Mouse (Mus musculus) T-helper 17 cell (primary cell): ENCODE results near the gene Enox1.

Source experiments
- in situ Hi-C, 2 experiments: fragments of 300-600 bp; cut with MboI, MseI; formaldehyde crosslinking; loops; 1 replicate in 1 of 2; 2 replicates in 1 of 2; pipeline ENCODE4 v1.15.1; 2025; ENCODE audit warnings: high pct_unique_total_duplicates in 2 of 2

The Enox1 gene

DNA sequence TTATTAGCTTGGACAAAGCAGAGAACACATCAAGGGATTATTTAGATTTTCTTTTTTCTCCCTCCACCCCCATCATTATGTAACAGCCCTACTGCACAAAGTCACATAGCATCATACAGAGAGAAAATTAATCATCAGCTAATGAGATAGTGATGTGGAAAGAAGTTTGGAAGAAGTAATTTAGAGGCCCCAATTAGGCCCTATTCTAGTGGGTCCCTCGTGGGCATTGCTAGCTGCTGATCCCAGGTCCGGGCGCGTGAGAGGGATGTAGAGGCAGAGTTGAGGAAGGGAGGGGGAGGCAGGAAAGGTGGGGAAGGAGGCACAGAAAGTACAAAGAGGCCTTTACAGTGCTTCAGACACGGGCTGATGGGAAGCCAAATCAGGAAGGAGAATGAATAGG, 407.4 kb downstream of the Enox1 start:
- in situ Hi-C loops, result no loop called here

DNA sequence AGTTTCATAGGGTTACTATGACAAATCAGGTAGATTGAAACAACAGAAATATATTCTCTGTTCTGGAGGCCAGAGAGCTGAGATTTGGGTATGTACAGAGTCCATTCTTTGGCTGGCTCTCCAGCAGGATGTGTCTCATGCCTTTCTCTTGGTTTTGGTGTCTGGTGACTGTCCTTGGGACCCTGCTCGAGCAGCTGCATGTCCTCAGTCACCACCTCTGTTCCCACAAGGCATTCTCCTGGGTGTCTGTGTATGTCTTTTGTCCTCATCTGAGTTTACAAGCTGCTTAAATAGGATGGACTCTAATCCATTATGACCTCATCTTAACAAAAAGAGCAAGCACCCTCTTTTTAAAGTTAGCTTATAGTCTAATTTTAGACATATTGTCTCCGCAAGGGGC, 410.6 kb downstream of the Enox1 start:
- in situ Hi-C loops, result no loop called here

DNA sequence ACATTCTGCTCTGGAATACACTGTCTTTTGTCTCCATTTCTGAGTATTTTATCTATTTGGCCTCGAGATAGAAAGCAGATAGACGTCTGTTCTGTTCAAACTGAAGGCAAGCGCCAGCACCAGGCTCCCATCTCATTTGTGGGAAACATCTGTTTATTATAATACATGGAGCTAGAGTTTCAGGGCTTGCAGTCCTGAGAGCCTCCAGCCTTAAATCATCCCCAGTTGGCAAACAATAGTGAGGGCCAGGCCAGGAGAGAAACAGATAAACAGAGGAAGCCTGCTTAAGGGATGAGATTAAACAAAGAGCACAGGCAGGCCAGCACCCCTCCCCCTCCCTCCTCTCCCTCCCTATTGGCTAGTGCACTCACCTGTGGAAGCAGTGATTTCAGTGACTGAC, 417.9 kb downstream of the Enox1 start:
- in situ Hi-C loops, result no loop called here

- in situ Hi-C loops, result no loop called here
Measured at GRCm38 (mm10) chr14:77576411-77576810, 419.8 kb downstream of the Enox1 start.

- in situ Hi-C loops, result no loop called here
Measured at GRCm38 (mm10) chr14:77577481-77578251, 421.1 kb downstream of the Enox1 start.

DNA sequence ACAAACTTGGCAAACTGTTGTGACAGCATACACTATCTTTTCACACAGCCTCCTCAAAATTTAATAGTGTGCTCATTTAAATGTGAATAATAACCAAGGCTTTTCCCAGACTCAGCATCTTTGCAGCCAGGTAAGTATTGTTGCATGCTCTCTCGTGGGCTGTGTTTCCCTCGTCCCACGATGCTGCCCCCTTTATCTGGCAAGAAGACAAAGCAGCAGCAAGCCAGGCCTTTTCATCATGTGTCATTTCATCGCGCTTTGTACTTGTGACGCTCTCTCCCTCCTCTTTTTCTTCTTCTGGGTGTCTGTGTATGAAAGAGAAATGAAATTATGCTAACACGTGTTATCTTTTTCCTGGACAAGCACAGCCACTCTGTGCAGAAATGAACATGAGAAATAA, 421.8 kb downstream of the Enox1 start:
- in situ Hi-C loops, result no loop called here

DNA sequence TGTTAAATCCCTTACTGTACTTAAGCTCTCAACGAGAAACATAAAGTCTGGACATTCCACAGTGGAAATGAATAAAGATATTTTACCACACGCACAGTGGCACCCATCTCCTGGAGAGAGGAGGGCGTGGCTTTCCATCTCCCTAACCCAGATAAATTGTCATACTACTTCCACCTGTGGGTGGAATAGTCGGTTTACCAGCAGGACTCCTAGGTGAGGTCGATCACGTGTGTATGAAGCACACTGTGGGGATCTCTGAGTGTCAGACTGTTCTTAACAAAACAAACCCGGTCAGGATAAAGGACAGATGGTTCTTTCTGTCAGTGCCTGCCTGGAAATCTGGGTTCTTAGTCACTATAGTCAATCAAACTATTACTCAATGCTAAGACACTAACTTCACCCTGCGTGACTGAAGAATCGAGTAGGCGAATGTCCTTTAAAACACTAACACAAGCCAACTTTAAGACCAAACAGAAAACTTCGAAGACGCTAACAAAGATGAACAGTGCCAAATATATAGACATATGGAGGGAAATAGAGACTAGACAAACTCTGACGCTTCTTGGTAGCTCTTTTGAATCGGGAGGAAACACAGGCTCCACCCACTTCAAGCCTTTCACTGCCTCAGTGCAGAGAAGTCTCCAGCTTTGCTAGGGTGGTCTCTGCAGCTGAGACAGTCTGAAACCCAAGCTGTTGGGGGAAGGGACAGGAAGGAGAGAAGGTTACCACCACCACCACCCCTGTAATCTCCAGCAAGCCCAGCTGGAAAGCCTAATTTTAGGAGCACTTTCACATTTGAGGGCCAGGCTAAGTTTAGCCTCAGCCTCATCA, 423.8 kb downstream of the Enox1 start:
- in situ Hi-C loops, result no loop called here

DNA sequence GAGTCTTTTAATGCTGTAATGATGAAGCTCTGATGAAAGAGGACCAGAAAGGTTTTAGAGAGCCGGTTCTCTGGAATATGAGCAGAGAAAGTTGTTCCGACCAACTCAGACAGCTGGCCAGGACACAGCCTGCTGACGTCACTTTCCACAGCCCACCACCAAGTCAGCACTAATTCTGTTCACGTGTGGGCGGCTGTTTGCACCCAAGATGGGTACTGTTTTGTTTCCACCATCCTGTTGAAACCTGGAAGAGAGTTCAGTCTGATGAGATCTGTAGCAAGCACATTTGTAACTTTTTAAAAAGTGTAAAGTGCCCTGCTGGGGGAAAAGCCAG, 424.3 kb downstream of the Enox1 start:
- in situ Hi-C loops, result no loop called here

DNA sequence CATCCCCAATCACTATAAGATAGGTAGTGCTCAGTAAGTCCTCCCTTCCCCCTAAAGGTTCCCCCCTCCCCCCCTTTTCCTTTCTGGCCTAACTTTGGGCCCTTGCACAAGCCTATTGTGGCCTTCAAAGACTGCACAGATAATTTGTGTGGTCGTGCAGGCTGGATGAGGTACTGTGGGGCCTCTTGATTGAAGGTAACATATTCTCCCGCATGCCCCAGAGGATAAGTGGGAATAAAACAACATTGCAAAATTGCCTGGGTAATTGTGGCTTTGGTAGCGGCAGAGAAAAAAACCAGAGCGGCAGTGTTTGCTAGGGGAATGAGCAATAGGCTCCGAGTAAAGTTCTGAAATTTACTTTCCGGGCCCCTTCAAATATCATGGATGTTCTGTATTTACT, 425.1 kb downstream of the Enox1 start:
- in situ Hi-C loops, result no loop called here

DNA sequence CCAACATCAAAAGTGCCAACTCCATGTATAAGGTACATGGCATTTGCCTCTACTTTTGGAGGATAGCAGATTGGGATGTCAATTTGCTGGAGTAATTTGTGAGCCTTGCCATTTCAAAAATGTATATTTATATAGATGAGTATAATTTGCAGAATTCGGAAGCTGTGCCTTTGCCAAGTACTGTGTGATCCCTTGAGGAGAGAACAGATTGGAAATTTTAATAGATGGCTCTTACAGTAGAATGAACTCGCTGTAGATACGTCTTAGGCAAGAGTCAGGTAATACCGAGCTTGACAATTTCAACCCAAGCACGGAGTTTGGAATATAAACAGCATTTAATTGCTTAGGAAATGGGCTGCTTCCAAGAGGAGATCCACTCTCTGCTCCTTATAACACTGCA, 427.9 kb downstream of the Enox1 start:
- in situ Hi-C loops, result no loop called here

- in situ Hi-C loops, result no loop called here
Measured at GRCm38 (mm10) chr14:77585031-77585800, 428.7 kb downstream of the Enox1 start.

DNA sequence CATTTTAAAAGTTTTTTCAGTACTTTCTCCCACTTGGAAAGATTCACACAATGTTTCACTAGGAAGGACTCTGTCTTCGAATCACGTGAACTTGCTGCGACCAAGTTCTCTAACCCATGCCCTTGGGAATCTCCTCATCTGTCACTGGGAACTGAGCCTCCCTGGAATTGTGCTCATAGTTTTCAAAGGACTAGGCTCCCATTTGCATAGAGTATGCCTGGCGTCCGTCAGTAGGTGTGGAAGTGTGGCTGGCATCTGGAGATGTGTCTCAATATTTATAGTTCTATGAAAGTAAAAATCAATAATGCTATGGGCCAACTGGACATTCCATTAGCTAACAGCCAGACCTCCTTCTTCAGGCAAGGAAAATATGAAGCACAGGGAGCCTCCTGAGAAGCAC, 429.5 kb downstream of the Enox1 start:
- in situ Hi-C loops, result no loop called here

DNA sequence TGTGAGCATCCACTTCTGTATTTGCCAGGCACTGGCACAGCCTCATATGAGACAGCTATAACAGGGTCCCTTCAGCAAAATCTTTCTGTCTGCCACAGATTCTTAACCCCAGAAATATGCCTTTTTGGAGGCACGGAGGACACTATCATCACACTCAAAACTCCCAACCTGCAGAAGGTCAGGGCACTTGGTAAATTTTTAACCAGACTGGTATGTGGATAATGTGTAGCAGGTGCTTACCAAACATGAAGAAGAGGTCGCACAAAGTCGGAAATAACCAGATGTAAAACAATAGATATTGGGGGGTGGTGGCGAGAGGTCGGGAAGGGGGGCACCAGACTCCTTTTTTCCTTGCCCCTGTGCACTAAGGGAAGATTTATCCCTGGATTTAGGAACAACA, 430.6 kb downstream of the Enox1 start:
- in situ Hi-C loops, result no loop called here

DNA sequence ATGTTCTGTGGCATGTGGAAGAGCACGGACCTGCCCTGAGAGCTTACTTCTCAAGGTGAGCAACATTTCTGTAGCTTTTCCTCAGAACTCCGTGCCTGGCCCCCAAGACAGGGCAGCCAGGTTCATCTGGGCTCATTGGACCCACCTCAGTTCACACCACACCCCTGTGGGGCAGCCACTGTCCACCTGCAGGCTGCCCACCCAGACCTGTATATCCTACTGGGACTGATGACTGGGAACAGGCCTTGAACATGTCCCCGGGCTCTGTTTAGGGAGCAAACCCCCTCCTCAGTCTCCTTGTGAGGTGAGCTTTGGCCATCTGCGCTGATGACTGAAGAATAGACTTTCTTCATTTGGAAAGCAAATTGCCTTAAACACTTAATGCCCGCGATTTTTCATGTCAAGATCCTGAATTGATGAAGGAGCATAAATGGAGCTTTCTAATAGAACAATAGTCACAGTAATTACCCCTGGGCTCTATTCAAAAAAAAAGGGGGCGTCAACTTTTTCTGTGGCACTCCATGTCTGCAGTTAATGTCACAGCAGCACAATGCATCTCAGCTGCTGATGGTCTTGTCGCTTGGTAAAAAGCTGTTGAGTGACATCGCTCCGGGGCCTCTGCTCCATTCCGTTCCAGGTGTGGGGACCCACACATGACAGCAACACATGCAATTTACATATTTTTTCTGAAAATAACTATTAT, 436.7 kb downstream of the Enox1 start:
- in situ Hi-C loops, result no loop called here

- in situ Hi-C loops, result no loop called here
Measured at GRCm38 (mm10) chr14:77596216-77597175, 439.9 kb downstream of the Enox1 start.

GRCm38 (mm10) chr14:77599016-77599704, 442.6 kb downstream of the Enox1 start:
- in situ Hi-C loops, result no loop called here

GRCm38 (mm10) chr14:77600773-77601172, 444.2 kb downstream of the Enox1 start:
- in situ Hi-C loops, result no loop called here

DNA sequence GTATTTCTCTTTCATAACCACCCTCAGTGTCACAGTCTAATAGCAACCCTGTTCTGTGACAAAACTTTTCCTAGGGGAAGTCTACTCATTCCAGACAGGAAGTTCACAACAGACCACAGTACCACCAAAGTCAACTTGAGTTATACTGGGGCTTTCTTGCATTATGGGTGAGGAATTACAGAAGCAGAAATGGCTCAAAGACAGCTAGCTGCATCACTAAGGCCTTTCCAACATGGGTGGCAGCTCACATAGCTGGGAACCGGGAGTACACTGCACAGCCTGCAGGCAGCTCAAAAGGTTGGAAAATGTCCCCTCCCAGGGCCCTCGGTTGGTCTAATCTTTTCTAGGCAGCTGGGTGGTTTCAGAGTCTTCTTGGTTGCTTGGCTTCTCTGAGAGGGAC, 444.9 kb downstream of the Enox1 start:
- in situ Hi-C loops, result no loop called here

GRCm38 (mm10) chr14:77608182-77608839, 451.7 kb downstream of the Enox1 start:
- in situ Hi-C loops, result no loop called here
